Mouse (Mus musculus) myocyte (in vitro differentiated cells): ENCODE measurements at regions not wholly inside any gene's neighbourhood (a gene's known extent, or its start where the extent isn't known, plus 50 kb on each side); places are given as distances from the start of the nearest gene placed in this dataset.
"Not testable (repeated sequence)": the region's sequence is repeated elsewhere in the genome, so short reads cannot be mapped to it uniquely, and the experiment has no call there.

ENCODE experiments used
- H3K27me3 ChIP-seq: one replicate; pipeline ENCODE4 v1.6.1; 2011; ENCODE audit not compliant: control insufficient read depth, insufficient read depth, insufficient read length
- H3K36me3 ChIP-seq: one replicate; pipeline ENCODE4 v1.6.1; 2011; ENCODE audit not compliant: control insufficient read depth, insufficient read depth
- H3K4me2 ChIP-seq: one replicate; pipeline ENCODE4 v1.6.1; 2011; ENCODE audit warnings: low read depth, control low read depth
- H3K4me3 ChIP-seq: one replicate; pipeline ENCODE4 v1.5.1; 2011; ENCODE audit warnings: mild to moderate bottlenecking, control low read depth, moderate library complexity
- H3K79me2 ChIP-seq: one replicate; pipeline ENCODE4 v1.6.1; 2011; ENCODE audit not compliant: control insufficient read depth, insufficient read depth
- H3ac ChIP-seq: one replicate; pipeline ENCODE4 v1.6.1; 2011; ENCODE audit not compliant: control insufficient read depth, insufficient read length
- CEBPB ChIP-seq: IDR thresholded peaks from 2 replicates; pipeline ENCODE4 v1.6.1; 2011; ENCODE audit warnings: mild to moderate bottlenecking, moderate library complexity; ENCODE audit not compliant: poor library complexity, insufficient read depth, severe bottlenecking
- E2F4 ChIP-seq: IDR thresholded peaks from one replicate; pipeline ENCODE4 v1.6.1; 2011; ENCODE audit warnings: mild to moderate bottlenecking, control low read depth, moderate library complexity; ENCODE audit not compliant: insufficient read depth
- MAX ChIP-seq: IDR thresholded peaks from one replicate; pipeline ENCODE4 v1.6.1; 2011; ENCODE audit warnings: low read depth, mild to moderate bottlenecking, control low read depth
- MYOD1 ChIP-seq, 3 experiments: IDR thresholded peaks; one replicate each; pipeline ENCODE4 v1.6.1; 2011; ENCODE audit warnings: control low read depth in 2 of 3, low read depth in 2 of 3, mild to moderate bottlenecking in 2 of 3, moderate library complexity in 1 of 3; ENCODE audit not compliant: insufficient read length in 2 of 3, control insufficient read depth in 1 of 3
- MYOG ChIP-seq, 3 experiments: IDR thresholded peaks; one replicate each; pipeline ENCODE4 v1.6.1; 2011; ENCODE audit warnings: control low read depth in 2 of 3, low read depth in 2 of 3, mild to moderate bottlenecking in 2 of 3; ENCODE audit not compliant: insufficient read length in 2 of 3, control insufficient read depth in 1 of 3, insufficient read depth in 1 of 3
- POLR2A ChIP-seq: IDR thresholded peaks from one replicate; pipeline ENCODE4 v1.6.1; 2011; ENCODE audit warnings: low read depth, mild to moderate bottlenecking, control low read depth, moderate library complexity; ENCODE audit not compliant: insufficient read length
- POLR2AphosphoS2 ChIP-seq: IDR thresholded peaks from one replicate; pipeline ENCODE4 v1.6.1; 2011; ENCODE audit warnings: low read depth, control low read depth; ENCODE audit not compliant: insufficient read length
- REST ChIP-seq: IDR thresholded peaks from one replicate; pipeline ENCODE4 v1.6.1; 2011; ENCODE audit warnings: mild to moderate bottlenecking, control low read depth, moderate library complexity; ENCODE audit not compliant: insufficient read depth, insufficient read length
- SRF ChIP-seq: IDR thresholded peaks from one replicate; pipeline ENCODE4 v1.6.1; 2011; ENCODE audit warnings: low read depth; ENCODE audit not compliant: control insufficient read depth, insufficient read length
- TCF12 ChIP-seq: IDR thresholded peaks from one replicate; pipeline ENCODE4 v1.6.1; 2011; ENCODE audit warnings: mild to moderate bottlenecking, control low read depth; ENCODE audit not compliant: poor library complexity, insufficient read depth, severe bottlenecking
- TCF3 ChIP-seq: IDR thresholded peaks from one replicate; pipeline ENCODE4 v1.6.1; 2011; ENCODE audit warnings: low read depth, control low read depth; ENCODE audit not compliant: insufficient read length
- USF1 ChIP-seq: IDR thresholded peaks from one replicate; pipeline ENCODE4 v1.6.1; 2011; ENCODE audit warnings: low read depth, mild to moderate bottlenecking, control low read depth, moderate library complexity

- H3K79me2 ChIP-seq, H3K4me3 ChIP-seq, H3K4me2 ChIP-seq, H3ac ChIP-seq, H3K36me3 ChIP-seq, H3K27me3 ChIP-seq: not testable (repeated sequence)
These were observed 663.3 kb downstream of the Dad1 start for GRCm38 (mm10) chr14:53590601-53591000.

- not testable (repeated sequence) for H3K36me3 ChIP-seq, H3ac ChIP-seq, H3K4me2 ChIP-seq, H3K27me3 ChIP-seq, H3K4me3 ChIP-seq, H3K79me2 ChIP-seq
These were observed 671.4 kb downstream of the Dad1 start for GRCm38 (mm10) chr14:53582528-53582927.

GRCm38 (mm10) chr14:53581734-53582133 lies 672.2 kb downstream of the Dad1 start:
- H3K27me3 ChIP-seq, H3K4me3 ChIP-seq, H3ac ChIP-seq, H3K4me2 ChIP-seq, H3K79me2 ChIP-seq, H3K36me3 ChIP-seq: not testable (repeated sequence)

GRCm38 (mm10) chr14:53576927-53577326 lies 677.0 kb downstream of the Dad1 start:
- H3K4me2 ChIP-seq, H3K36me3 ChIP-seq, H3ac ChIP-seq, H3K27me3 ChIP-seq, H3K4me3 ChIP-seq, H3K79me2 ChIP-seq: not testable (repeated sequence)

GRCm38 (mm10) chr14:53572701-53573100 lies 681.2 kb downstream of the Dad1 start:
- H3K4me3 ChIP-seq, H3K36me3 ChIP-seq, H3K27me3 ChIP-seq, H3K4me2 ChIP-seq, H3ac ChIP-seq, H3K79me2 ChIP-seq: not testable (repeated sequence)

GRCm38 (mm10) chr14:53562606-53563005 lies 691.3 kb downstream of the Dad1 start:
- H3K27me3 ChIP-seq: no peaks in the 10 kb centered on the region
- H3ac ChIP-seq: no peak overlapping the region
- no peaks in the 10 kb centered on the region for H3K79me2 ChIP-seq
- H3K4me2 ChIP-seq: no peak overlapping the region
- no peak overlapping the region for H3K4me3 ChIP-seq
- no peaks in the 10 kb centered on the region for H3K36me3 ChIP-seq
- no peak for TF ChIP-seq CEBPB
- no peak for TF ChIP-seq TCF3
- TF ChIP-seq E2F4: no peak
- no peak for TF ChIP-seq REST
- TF ChIP-seq POLR2A: no peak
- TF ChIP-seq USF1: no peak
- TF ChIP-seq SRF: no peak
- TF ChIP-seq TCF12: no peak
- TF ChIP-seq MYOG (IDR thresholded peaks at IDR 0.05; ENCODE audit: control insufficient read depth in 1 of 3, insufficient read depth in 1 of 3, insufficient read length in 2 of 3, low read depth in 2 of 3): no peak
- TF ChIP-seq POLR2AphosphoS2: no peak
- TF ChIP-seq MAX: no peak
- no peak for TF ChIP-seq MYOD1 (IDR thresholded peaks at IDR 0.05; ENCODE audit: control insufficient read depth in 1 of 3, insufficient read length in 2 of 3, low read depth in 2 of 3)

- H3K4me2 ChIP-seq, H3ac ChIP-seq, H3K27me3 ChIP-seq, H3K36me3 ChIP-seq, H3K4me3 ChIP-seq, H3K79me2 ChIP-seq: not testable (repeated sequence)
These were observed 693.8 kb downstream of the Dad1 start for GRCm38 (mm10) chr14:53560146-53560545.

- H3K4me3 ChIP-seq, H3ac ChIP-seq, H3K79me2 ChIP-seq, H3K36me3 ChIP-seq, H3K27me3 ChIP-seq, H3K4me2 ChIP-seq: not testable (repeated sequence)
These were observed 694.5 kb downstream of the Dad1 start for GRCm38 (mm10) chr14:53559386-53559920.
